Mouse (Mus musculus) bone marrow, adult 2 months (tissue): ENCODE data around the gene Mdm1. TPM values are rescaled to one million over a fixed set of nuclear protein-coding genes. Genes with fewer than 3 reads are reported as not detected.

Experiments
- H3K27ac ChIP-seq: fragments of 200-500 bp; 2 replicates; pipeline ENCODE4 v1.5.1; 2012; ENCODE audit warnings: low read depth, mild to moderate bottlenecking, control low read depth, inconsistent platforms, low read length; ENCODE audit not compliant: control insufficient read depth, poor library complexity, insufficient read depth
- H3K4me1 ChIP-seq: fragments of 200-500 bp; 2 replicates; pipeline ENCODE4 v1.6.1; 2011; ENCODE audit warnings: low read length; ENCODE audit not compliant: control insufficient read depth, insufficient read depth
- H3K4me3 ChIP-seq: fragments of 200-500 bp; replicated peaks from 2 replicates; pipeline ENCODE3; 2011; ENCODE audit warnings: mild to moderate bottlenecking, low read depth, low read length, control low read depth; ENCODE audit not compliant: control insufficient read depth
- CTCF ChIP-seq: fragments of 200-500 bp; IDR thresholded peaks from 2 replicates; pipeline ENCODE4 v1.5.1; 2011; ENCODE audit warnings: low read length, control low read depth; ENCODE audit not compliant: control insufficient read depth, insufficient read depth
- POLR2A ChIP-seq: fragments of 200-500 bp; IDR thresholded peaks from 2 replicates; pipeline ENCODE4 v1.6.1; 2011; ENCODE audit warnings: low read depth, mild to moderate bottlenecking, control low read depth, low read length, borderline replicate concordance; ENCODE audit not compliant: control insufficient read depth
- WGBS: fragments of 180-500 bp; shearing (Covaris S2); methylation state at CpG from one replicate; pipeline ENCODE4 v1.1.7; 2018; 5-methylcytosine and 5-hydroxymethylcytosine counted together
- polyA plus RNA-seq: library from polyadenylated mRNA; stranded (reverse); fragments of >200 nt; gene quantifications from 2 replicates; pipeline ENCODE4 v1.2.4, GENCODE M21; 2011; ENCODE audit warnings: low replicate concordance; ENCODE audit not compliant: missing spikeins, insufficient read depth, insufficient read length

Mdm1 gene
- polyA plus RNA-seq, 1 experiment: 17.4 TPM

DNA sequence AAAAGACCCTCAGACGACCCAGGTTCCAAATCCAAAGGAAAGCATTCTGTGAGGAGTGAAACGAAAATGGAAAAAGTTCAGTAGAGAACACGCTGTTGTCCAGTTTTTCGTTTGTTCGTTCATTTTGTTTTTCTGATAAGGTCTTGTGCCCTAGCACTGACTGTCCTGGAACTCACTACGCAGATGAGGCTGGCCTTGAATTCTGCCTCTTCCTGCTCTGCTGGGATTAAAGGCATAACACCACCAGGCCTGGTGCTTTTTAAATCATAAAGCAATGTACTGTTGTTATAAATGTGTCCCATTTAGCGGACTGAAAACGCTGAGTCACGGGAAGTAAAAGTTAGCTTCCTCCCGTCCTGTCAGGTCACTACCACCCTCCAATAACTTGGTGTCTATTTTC lies 37.7 kb upstream of the Mdm1 start:
- WGBS: 52% methylated on average over 10 of the region's 10 CpGs
- Histone ChIP-seq H3K4me1 (peaks cover 7% of the 10 kb centered on the region), H3K27ac (peak overlapping the region; percentile 96; the same call in 1 of the 2 replicates)

DNA sequence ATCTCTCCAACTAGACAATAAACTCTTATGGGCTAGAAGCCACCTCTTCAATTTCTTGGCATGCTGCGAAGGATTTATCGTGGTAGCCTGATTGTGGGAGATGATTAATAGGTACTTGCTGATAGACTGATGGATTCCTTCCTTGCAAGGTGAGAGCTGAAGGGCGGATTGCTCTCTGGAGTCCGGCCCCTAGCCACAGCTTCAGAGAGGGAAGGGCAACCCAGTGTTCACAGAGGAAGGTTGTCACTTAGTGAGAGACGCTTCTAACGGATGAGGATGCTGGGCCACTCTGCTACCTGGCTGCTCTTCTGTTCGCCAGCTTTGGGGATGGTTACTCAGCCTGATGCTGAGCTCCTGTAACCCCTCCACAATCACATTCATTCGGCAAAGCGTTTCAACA lies 34.6 kb upstream of the Mdm1 start:
- no peak overlapping the region for H3K27ac ChIP-seq
- WGBS: 85% methylated on average over 9 of the region's 9 CpGs
- H3K4me3 ChIP-seq: no peak overlapping the region
- H3K4me1 ChIP-seq: peaks cover 2% of the 10 kb centered on the region; the same call in 1 of the 2 replicates
- TF ChIP-seq POLR2A: no peak
- no peak for TF ChIP-seq CTCF

More for the DNA sequence above, 37.7 kb upstream of the Mdm1 start:
- no peak overlapping the region for H3K4me3 ChIP-seq
- TF ChIP-seq POLR2A: no peak
- TF ChIP-seq CTCF: no peak

DNA sequence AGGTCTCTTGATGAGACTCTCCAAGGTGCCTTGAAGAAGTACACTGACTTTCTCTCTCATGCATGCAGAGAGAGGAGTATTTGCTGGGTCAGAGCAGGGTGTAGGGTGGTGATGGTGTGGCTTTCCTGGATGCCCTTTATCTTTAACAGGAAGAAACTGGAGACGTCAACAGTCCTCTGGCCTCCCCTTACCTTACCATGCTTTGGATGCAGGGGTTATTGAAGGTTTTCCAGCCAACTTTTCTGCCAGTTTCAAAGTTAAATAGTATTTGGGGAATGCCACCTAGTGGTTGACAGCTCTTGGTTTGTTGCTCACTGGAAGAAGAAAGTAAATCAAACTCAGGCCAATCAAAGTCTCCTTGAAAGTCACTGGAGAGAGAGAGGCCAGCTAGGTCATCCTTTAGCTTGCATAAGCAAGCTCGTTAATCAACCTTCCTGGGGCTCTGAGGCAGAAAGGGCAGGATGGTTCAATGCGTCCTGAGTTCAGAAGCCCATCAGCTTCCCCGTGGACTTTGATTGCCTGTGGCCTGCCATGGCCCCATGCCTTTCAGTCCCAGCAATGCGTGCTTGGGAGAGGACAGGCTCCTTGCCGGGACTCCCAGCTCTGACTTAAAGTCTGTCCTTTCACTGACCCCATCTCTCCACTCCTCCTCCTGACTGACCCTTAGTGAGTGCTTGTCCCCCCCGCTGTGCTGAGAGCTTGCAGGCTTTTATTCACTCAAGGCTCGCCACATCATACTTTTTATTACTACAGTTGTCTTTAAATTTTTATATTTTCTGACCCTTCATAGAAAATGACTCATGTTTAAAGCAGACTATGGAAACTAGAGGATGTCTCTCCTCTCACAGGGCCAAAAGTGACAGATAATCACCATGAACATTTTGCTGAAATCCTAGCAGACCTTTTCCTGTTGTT lies 31.3 kb upstream of the Mdm1 start:
- Histone ChIP-seq H3K4me3 (no peak overlapping the region), H3K4me1 (no peaks in the 10 kb centered on the region; the same call in 1 of the 2 replicates), H3K27ac (no peak overlapping the region)
- 57% methylated on average over 8 of the region's 8 CpGs for WGBS
- TF ChIP-seq CTCF: no peak
- no peak for TF ChIP-seq POLR2A

DNA sequence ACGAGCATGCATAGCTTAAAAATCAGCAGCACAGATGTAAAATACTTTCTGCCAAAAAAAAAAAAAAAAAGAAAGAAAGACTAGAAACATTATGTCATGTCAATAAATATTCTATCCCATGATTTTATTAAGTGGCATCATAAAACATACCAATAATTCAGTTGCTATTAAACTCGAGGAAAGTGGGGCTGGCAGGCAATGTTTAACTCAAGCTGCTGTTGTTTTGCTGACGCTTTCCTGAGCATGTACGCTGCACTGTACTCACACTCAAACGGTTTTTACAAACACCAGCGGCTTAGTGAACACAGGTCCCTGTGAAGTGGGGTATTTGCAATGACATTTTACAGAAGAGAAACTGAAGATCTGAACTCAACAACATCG lies 30.7 kb upstream of the Mdm1 start:
- Histone ChIP-seq H3K27ac (no peak overlapping the region), H3K4me3 (no peak overlapping the region), H3K4me1 (no peaks in the 10 kb centered on the region; the same call in 1 of the 2 replicates)
- 76% methylated on average over 7 of the region's 7 CpGs for WGBS
- no peak for TF ChIP-seq CTCF
- TF ChIP-seq POLR2A: no peak

DNA sequence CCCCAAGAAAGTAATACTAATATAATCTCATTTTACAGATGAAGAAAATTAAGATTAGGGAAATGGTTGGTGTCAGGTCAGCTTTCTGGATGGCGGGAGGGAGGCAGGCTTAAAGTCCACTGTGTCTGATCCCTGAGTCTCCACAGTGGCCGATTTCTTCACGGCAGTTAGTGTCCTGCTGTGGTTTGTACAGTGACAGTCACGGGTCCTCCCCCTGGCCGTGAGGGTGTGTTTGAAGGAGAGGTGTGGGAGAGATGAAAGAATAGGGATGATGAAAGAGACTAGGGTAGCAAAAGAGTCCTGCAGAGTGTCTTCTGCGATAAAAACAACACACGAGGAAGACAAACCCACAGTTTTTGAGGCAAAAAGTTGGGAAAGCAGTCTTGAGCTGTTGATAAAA lies 30.0 kb upstream of the Mdm1 start:
- Histone ChIP-seq H3K27ac (no peak overlapping the region), H3K4me3 (no peak overlapping the region), H3K4me1 (no peaks in the 10 kb centered on the region; the same call in 1 of the 2 replicates)
- WGBS: 33% methylated on average over 7 of the region's 7 CpGs
- TF ChIP-seq CTCF (no peak), POLR2A (no peak)

DNA sequence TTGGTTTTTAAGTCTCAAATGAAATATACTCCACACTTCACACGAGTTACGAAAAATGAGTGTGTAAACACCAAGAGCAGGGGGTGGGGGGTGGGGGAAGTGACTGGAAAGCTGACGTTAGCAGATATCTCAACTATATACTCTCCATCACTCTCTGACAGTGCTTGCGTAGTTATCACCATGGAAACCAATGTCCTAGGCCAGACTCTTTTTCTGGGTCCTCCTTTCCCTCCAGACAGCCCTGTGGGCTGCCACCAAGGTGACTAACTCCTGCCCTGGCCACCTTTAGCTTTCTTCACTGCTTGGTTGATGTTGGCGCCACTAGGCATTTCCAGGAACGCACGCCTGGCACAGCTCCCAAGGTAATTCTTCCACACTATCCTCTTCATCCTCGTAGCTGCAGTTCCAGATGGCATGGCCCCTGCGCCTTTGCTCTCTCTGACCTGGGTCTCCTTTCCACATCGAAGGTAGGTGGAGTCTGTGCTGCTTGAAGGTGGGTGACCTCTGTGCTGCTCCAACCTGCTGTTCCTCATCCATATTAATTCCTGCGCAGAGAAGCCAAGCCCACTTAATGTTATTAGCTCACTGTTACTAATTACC lies 29.2 kb upstream of the Mdm1 start:
- Histone ChIP-seq H3K4me1 (no peaks in the 10 kb centered on the region; the same call in 1 of the 2 replicates), H3K27ac (no peak overlapping the region), H3K4me3 (no peak overlapping the region)
- no peak for TF ChIP-seq POLR2A
- TF ChIP-seq CTCF: no peak
- 69% methylated on average over 11 of the region's 11 CpGs for WGBS

DNA sequence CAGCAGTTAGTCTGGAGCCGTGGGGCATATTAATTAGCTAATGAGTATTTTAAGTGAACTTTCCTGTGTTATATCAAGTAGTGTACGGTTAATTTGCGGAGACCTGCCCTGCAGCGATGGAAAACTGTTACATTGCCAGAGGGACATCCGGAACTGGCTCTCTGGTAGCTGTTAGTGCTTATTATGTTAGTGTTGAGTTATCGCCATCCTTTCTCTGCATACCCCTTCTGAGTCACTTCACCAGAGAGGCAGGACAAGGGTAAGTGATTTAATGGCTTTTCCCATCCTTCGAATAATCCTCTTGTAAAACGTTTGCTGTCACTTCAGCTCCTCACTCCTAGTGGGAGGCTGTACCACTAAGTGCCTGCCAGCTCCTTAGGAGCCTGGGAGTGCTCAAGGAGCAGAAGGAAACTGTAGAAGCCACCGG lies 28.3 kb upstream of the Mdm1 start:
- Histone ChIP-seq H3K4me3 (no peak overlapping the region), H3K27ac (no peak overlapping the region), H3K4me1 (no peaks in the 10 kb centered on the region; the same call in 1 of the 2 replicates)
- TF ChIP-seq POLR2A (no peak), CTCF (no peak)
- WGBS: 77% methylated on average over 9 of the region's 9 CpGs

DNA sequence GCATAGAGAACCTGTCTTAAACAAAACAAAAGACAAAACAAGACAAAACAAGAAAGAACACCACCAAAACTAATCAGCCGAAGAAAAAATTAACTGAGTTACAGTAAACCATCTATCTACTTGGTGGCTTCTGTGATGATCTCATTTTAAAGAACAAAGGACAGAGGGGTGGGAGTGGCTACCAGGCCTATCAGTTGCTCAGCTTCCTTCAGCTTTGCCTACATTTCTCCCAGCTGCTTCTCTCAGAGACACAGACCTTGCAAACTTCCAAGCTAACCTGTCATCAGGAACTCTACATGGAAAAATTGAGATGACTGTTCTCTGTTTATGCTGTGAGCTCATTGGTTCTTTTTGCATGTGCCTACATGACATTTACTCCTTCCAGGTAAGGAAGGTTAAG lies 27.3 kb upstream of the Mdm1 start:
- H3K4me3 ChIP-seq: no peak overlapping the region
- no peaks in the 10 kb centered on the region; the same call in 1 of the 2 replicates for H3K4me1 ChIP-seq
- 72% methylated on average over 1 of the region's 1 CpGs for WGBS
- TF ChIP-seq POLR2A: no peak
- no peak for TF ChIP-seq CTCF
- no peak overlapping the region for H3K27ac ChIP-seq

DNA sequence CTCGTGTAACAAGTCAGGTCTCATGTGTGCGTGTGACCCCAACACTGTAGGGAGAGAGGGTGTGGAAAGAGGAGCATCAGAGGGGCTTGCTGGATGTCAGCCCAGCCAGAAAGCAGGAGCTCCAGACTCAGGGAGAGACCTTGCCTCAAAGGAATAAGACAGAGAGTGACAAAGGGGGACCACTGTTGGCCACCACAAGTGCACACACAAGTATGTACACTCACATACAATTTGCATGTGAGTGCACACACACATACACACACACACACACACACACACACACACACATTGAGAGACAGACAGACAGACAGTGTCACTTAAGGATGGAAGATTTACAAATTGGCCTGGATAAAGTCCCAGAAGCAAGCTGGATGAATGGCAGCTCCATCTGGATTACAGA lies 25.2 kb upstream of the Mdm1 start:
- TF ChIP-seq CTCF (no peak), POLR2A (no peak)
- Histone ChIP-seq H3K4me1 (no peaks in the 10 kb centered on the region; the same call in 1 of the 2 replicates), H3K4me3 (no peak overlapping the region), H3K27ac (no peak overlapping the region)
- 96% methylated on average over 2 of the region's 2 CpGs for WGBS
